Mouse (Mus musculus) splenic B cell, adult 2 months (primary cell): ENCODE measurements around the gene AL731706.2.
"Not testable (repeated sequence)": the region's sequence is repeated elsewhere in the genome, so short reads cannot be mapped to it uniquely, and the experiment has no call there.

Experiments
- DNase-seq: peaks from one replicate; pipeline ENCODE4 v3.0.0-alpha.2; 2011; ENCODE audit warnings: low read depth, low spot score
- H3K27me3 ChIP-seq: 2 replicates; pipeline ENCODE4 v1.6.1; 2012; ENCODE audit warnings: mild to moderate bottlenecking, low read length, moderate library complexity, mixed read lengths; ENCODE audit not compliant: control insufficient read depth, poor library complexity, insufficient read depth, severe bottlenecking
- H3K36me3 ChIP-seq: 2 replicates; pipeline ENCODE4 v1.6.1; 2012; ENCODE audit warnings: mild to moderate bottlenecking, low read length, moderate library complexity, mixed read lengths; ENCODE audit not compliant: control insufficient read depth, poor library complexity, insufficient read depth, severe bottlenecking

Gene AL731706.2

GRCm38 (mm10) chr2:136885579-136885978 is at the start of gene AL731706.2:
AL731706.2 (minus strand) TSS chr2:136885679.
- peaks cover 3% of the 10 kb centered on the region for H3K36me3 ChIP-seq
- DNase-seq, result no peak
- no peaks in the 10 kb centered on the region for H3K27me3 ChIP-seq

- Histone ChIP-seq H3K27me3 (no peaks in the 10 kb centered on the region), H3K36me3 (no peaks in the 10 kb centered on the region)
- no peak for DNase-seq
Measured at GRCm38 (mm10) chr2:136921003-136921408, 35.5 kb upstream of the AL731706.2 start.

GRCm38 (mm10) chr2:136920257-136920993 is 34.9 kb upstream of the AL731706.2 start:
- no peak for DNase-seq
- H3K27me3 ChIP-seq, result no peaks in the 10 kb centered on the region
- H3K36me3 ChIP-seq, result no peaks in the 10 kb centered on the region

DNA sequence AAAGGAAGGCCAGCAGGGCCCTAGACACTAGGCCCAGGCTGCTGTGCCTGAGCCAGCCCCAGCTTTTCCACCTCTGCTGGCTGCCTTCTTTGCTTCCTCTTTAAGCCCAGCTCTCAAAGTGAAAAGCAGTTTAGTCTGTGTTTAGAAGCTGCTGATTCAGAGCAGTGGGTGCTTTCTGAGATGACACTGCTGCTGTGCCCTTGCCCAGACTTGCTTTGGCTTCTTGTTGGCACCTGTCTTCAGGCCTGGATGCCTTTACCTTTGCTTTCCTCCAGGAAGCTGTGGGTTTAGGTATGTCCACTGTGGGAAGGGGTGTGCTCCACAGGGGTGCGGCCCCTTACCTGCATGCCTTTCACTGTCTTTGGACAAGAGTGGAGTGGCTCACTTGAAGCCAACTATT is 34.0 kb upstream of the AL731706.2 start:
- H3K27me3 ChIP-seq, result no peaks in the 10 kb centered on the region
- no peaks in the 10 kb centered on the region for H3K36me3 ChIP-seq
- no peak for DNase-seq

DNA sequence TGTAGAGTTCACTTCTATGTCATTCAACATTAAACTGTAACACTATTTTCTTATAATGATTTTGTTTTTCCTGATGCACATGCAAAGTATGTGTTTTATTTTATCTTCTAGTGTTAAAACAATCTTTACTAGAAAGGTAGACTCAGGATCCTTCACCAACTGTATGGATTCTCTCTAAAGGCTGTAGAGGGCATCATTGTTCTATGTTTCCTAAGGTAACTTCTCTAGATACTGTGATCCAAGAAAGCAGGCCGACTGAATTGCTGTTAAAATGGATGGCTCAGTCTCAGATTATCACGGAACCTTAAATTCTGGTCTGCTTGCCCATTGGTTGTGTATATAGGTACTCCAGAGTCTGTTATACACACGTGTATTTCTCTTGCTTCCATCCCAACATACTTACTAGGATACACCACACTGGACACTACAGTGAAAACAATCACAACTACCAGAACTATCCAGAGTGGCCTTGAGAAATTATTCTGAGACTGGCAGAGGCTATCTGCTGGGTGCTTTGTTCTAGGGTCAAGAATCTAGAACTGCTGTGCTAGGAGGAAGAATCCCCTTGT is 28.9 kb upstream of the AL731706.2 start:
- no peaks in the 10 kb centered on the region for H3K27me3 ChIP-seq
- no peaks in the 10 kb centered on the region for H3K36me3 ChIP-seq
- DNase-seq, result peak; percentile 5

GRCm38 (mm10) chr2:136913021-136913420 is 27.5 kb upstream of the AL731706.2 start:
- DNase-seq, result no peak
- Histone ChIP-seq H3K27me3 (no peaks in the 10 kb centered on the region), H3K36me3 (no peaks in the 10 kb centered on the region)

GRCm38 (mm10) chr2:136911958-136912411 is 26.5 kb upstream of the AL731706.2 start:
- Histone ChIP-seq H3K36me3 (no peaks in the 10 kb centered on the region), H3K27me3 (no peaks in the 10 kb centered on the region)
- no peak for DNase-seq

- no peaks in the 10 kb centered on the region for H3K27me3 ChIP-seq
- DNase-seq, result no peak
- H3K36me3 ChIP-seq, result no peaks in the 10 kb centered on the region
Measured at GRCm38 (mm10) chr2:136909298-136909697, 23.8 kb upstream of the AL731706.2 start.

GRCm38 (mm10) chr2:136908596-136908995 is 23.1 kb upstream of the AL731706.2 start:
- DNase-seq, result no peak
- Histone ChIP-seq H3K36me3 (no peaks in the 10 kb centered on the region), H3K27me3 (no peaks in the 10 kb centered on the region)

DNA sequence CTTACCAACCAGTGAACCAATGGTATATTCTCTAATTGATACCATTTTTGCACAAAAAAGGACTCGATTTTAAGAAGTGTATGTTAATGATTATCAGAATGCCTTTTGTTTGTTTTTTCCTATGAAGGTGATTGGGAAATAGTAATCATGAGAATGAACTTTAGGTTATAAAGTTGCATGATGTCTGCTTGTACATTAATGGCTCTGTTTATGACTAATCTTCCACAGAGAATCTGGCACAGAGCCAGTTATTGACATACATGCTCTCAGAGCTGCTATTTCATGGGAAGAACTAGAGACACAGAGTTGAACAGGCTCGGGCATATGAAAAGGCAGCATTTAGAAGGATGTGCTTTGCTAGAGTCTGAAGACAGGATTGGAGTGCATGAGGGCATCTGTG is 10.7 kb upstream of the AL731706.2 start:
- no peak for DNase-seq
- Histone ChIP-seq H3K27me3 (no peaks in the 10 kb centered on the region), H3K36me3 (no peaks in the 10 kb centered on the region)

- H3K27me3 ChIP-seq, result no peaks in the 10 kb centered on the region
- no peaks in the 10 kb centered on the region for H3K36me3 ChIP-seq
- DNase-seq, result no peak
Measured at GRCm38 (mm10) chr2:136894494-136894893, 9.0 kb upstream of the AL731706.2 start.

DNA sequence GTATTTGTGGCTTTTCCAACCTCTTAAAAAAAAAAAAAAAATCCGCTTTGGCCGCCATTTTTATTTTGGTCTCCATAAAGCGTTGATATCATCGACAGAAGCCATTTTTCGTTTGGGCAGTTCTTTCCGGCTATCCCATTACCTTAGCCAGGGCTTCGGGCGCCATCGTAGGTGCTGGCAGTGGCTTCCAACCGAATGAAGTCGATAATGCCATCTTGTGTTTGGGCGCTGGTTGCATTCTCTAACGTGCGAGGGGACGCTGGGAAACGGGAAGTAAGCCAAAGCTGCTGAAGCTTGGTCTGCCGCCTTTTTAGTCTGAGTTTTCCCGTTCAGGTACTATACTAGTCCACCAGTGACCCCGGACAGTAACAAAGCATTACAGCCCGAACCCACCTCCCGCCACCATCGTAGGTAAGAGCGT is 6.5 kb upstream of the AL731706.2 start:
- Histone ChIP-seq H3K36me3 (no peaks in the 10 kb centered on the region), H3K27me3 (no peaks in the 10 kb centered on the region)
- peak; percentile 99 for DNase-seq

- Histone ChIP-seq H3K36me3 (no peaks in the 10 kb centered on the region), H3K27me3 (no peaks in the 10 kb centered on the region)
- peak; percentile 100 for DNase-seq
Measured at GRCm38 (mm10) chr2:136891068-136891950, 5.8 kb upstream of the AL731706.2 start, which contains the start of the genes Slx4ip, AL731706.1 and Mkks. Slx4ip (plus strand) TSS chr2:136891218. AL731706.1 (minus strand) TSS chr2:136891389. Mkks (minus strand) TSS chr2:136891389.

DNA sequence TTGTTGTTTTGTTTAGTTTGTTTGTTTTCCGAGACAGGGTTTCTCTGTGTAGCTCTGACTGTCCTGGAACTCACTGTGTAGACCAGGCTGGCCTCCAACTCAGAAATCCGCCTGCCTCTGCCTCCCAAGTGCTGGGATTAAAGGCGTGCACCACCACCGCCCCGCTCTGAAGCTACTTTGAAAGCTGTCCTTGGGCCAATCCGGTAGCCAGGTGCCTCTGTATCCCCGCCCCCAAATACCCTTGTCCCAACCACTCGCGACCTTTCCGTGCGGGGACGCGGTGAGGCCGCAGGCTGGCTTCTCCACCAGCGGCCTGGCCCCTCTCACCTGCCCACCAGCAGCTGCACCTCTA is 5.2 kb upstream of the AL731706.2 start:
- DNase-seq, result not testable (repeated sequence)

DNA sequence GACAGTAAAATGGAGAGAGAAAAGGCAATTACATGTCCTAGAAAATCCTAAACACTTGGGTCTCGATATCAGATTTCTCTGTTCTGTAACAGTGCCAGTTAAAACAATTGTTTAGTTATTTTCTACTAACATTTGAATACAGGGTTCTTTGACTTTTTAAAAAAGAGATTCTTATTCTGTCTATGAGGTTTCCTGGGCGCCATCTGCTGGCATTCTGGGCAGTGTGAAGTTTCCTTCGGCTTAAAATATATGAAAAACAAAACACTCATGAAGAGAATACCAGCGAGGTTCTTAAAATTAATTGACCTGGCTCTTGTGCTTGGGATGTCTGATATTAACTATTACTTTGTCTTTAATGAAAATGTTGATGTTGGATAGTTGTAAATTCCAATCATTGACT is 1.4 kb upstream of the AL731706.2 start:
- Histone ChIP-seq H3K36me3 (peaks cover 3% of the 10 kb centered on the region), H3K27me3 (no peaks in the 10 kb centered on the region)
- peak; percentile 23 for DNase-seq

More for the DNA sequence above, 5.2 kb upstream of the AL731706.2 start:
- not testable (repeated sequence) for H3K27me3 ChIP-seq, H3K36me3 ChIP-seq
